Mouse (Mus musculus) hindbrain, embryonic 10.5 days (tissue): ENCODE data around the gene Chkb. TPM values are rescaled to one million over a fixed set of nuclear protein-coding genes. Genes with fewer than 3 reads are reported as not detected.

Source experiments
- DNase-seq: peaks from one replicate; pipeline ENCODE4 v3.0.0-alpha.2; 2017; ENCODE audit warnings: low spot score
- H3K27ac ChIP-seq: fragments of 300-500 bp; sonication (generic); 2 replicates; pipeline ENCODE4 v1.5.1; 2016; ENCODE audit warnings: mild to moderate bottlenecking, moderate library complexity
- H3K27me3 ChIP-seq: fragments of 300-500 bp; sonication (generic); 2 replicates; pipeline ENCODE4 v1.6.1; 2016; ENCODE audit warnings: mild to moderate bottlenecking; ENCODE audit not compliant: poor library complexity, insufficient read depth, severe bottlenecking
- H3K36me3 ChIP-seq: fragments of 300-500 bp; sonication (generic); 2 replicates; pipeline ENCODE4 v1.6.1; 2016; ENCODE audit warnings: mild to moderate bottlenecking, moderate library complexity
- H3K4me1 ChIP-seq: fragments of 300-500 bp; sonication (generic); replicated peaks from 2 replicates; pipeline ENCODE4 v1.6.1; 2016; ENCODE audit warnings: mild to moderate bottlenecking
- H3K4me3 ChIP-seq: fragments of 300-500 bp; sonication (generic); 2 replicates; pipeline ENCODE4 v1.5.1; 2016; ENCODE audit warnings: mild to moderate bottlenecking, moderate library complexity
- H3K9me3 ChIP-seq: fragments of 300-500 bp; sonication (generic); 2 replicates; pipeline ENCODE4 v1.6.1; 2016; ENCODE audit warnings: mild to moderate bottlenecking, moderate library complexity
- WGBS: fragments of 180-500 bp; shearing (Covaris S2); methylation state at CpG from one replicate; pipeline ENCODE4 v1.1.7; 2016; 5-methylcytosine and 5-hydroxymethylcytosine counted together
- polyA plus RNA-seq: library from polyadenylated mRNA; unstranded; fragments of >200 nt; fragmentation: Nextera tagmentation; extraction: Ambion mirVana; gene quantifications from 2 replicates; pipeline ENCODE4 v1.2.1, GENCODE M21; 2016

The Chkb gene
- polyA plus RNA-seq, 1 experiment from 2014 or later: 64.1 TPM

- H3K4me3 ChIP-seq: no peak overlapping the region
- no peak for DNase-seq
- no peaks in the 10 kb centered on the region for H3K27me3 ChIP-seq
- H3K4me1 ChIP-seq: peaks cover 15% of the 10 kb centered on the region
- H3K36me3 ChIP-seq: peaks cover 79% of the 10 kb centered on the region
- 94% methylated on average over 9 of the region's 9 CpGs for WGBS
- no peaks in the 10 kb centered on the region for H3K9me3 ChIP-seq
- H3K27ac ChIP-seq: no peak overlapping the region
Observed at GRCm38 (mm10) chr15:89421938-89422337, 7.8 kb downstream of the Chkb start.

- Histone ChIP-seq H3K4me3 (no peak overlapping the region), H3K27ac (no peak overlapping the region), H3K4me1 (no peaks in the 10 kb centered on the region), H3K9me3 (peaks cover 3% of the 10 kb centered on the region; the same call in 1 of the 2 replicates), H3K36me3 (peaks cover 41% of the 10 kb centered on the region), H3K27me3 (no peaks in the 10 kb centered on the region)
- DNase-seq: no peak
- 90% methylated on average over 8 of the region's 8 CpGs for WGBS
Observed at GRCm38 (mm10) chr15:89415282-89415681, 14.4 kb downstream of the Chkb start.

- no peak for DNase-seq
- no peaks in the 10 kb centered on the region for H3K4me1 ChIP-seq
- 89% methylated on average over 24 of the region's 24 CpGs for WGBS
- H3K9me3 ChIP-seq: peaks cover 16% of the 10 kb centered on the region
- H3K27ac ChIP-seq: no peak within 1 kb of the TSS
- no peaks in the 10 kb centered on the region for H3K36me3 ChIP-seq
- H3K27me3 ChIP-seq: no peaks in the 10 kb centered on the region
- no peak within 1 kb of the TSS for H3K4me3 ChIP-seq
Observed at GRCm38 (mm10) chr15:89410118-89410517, 19.6 kb downstream of the Chkb start, which contains the start of gene Syce3. TSS of gene Syce3 (minus strand) at chr15:89410503.

GRCm38 (mm10) chr15:89406691-89407090 lies 23.0 kb downstream of the Chkb start:
- Histone ChIP-seq H3K27me3 (no peaks in the 10 kb centered on the region), H3K27ac (no peak overlapping the region), H3K9me3 (peaks cover 16% of the 10 kb centered on the region), H3K4me3 (no peak overlapping the region), H3K36me3 (no peaks in the 10 kb centered on the region), H3K4me1 (no peaks in the 10 kb centered on the region)
- DNase-seq: no peak

- no peaks in the 10 kb centered on the region for H3K27me3 ChIP-seq
- no peaks in the 10 kb centered on the region for H3K4me1 ChIP-seq
- H3K4me3 ChIP-seq: no peak overlapping the region
- H3K27ac ChIP-seq: no peak overlapping the region
- no peak for DNase-seq
- 86% methylated on average over 10 of the region's 10 CpGs for WGBS
- H3K36me3 ChIP-seq: no peaks in the 10 kb centered on the region
- H3K9me3 ChIP-seq: peaks cover 11% of the 10 kb centered on the region
Observed at GRCm38 (mm10) chr15:89404831-89405623, 24.7 kb downstream of the Chkb start.

- no peak overlapping the region for H3K4me3 ChIP-seq
- H3K36me3 ChIP-seq: no peaks in the 10 kb centered on the region
- no peak overlapping the region for H3K27ac ChIP-seq
- WGBS: 89% methylated on average over 1 of the region's 1 CpGs
- H3K4me1 ChIP-seq: no peaks in the 10 kb centered on the region
- peaks cover 4% of the 10 kb centered on the region; the same call in 1 of the 2 replicates for H3K9me3 ChIP-seq
- H3K27me3 ChIP-seq: no peaks in the 10 kb centered on the region
- DNase-seq: no peak
Observed at GRCm38 (mm10) chr15:89402471-89402870, 27.2 kb downstream of the Chkb start.

- Histone ChIP-seq H3K27ac (no peak overlapping the region), H3K27me3 (no peaks in the 10 kb centered on the region), H3K36me3 (no peaks in the 10 kb centered on the region), H3K9me3 (no peaks in the 10 kb centered on the region), H3K4me3 (no peak overlapping the region), H3K4me1 (no peaks in the 10 kb centered on the region)
- no peak for DNase-seq
- WGBS: 65% methylated on average over 1 of the region's 1 CpGs
Observed at GRCm38 (mm10) chr15:89399716-89400115, 30.0 kb downstream of the Chkb start.

GRCm38 (mm10) chr15:89398146-89398545 lies 31.6 kb downstream of the Chkb start:
- DNase-seq: no peak
- Histone ChIP-seq H3K4me1 (no peaks in the 10 kb centered on the region), H3K27me3 (no peaks in the 10 kb centered on the region), H3K36me3 (no peaks in the 10 kb centered on the region), H3K27ac (no peak overlapping the region), H3K9me3 (no peaks in the 10 kb centered on the region), H3K4me3 (no peak overlapping the region)
- WGBS: 86% methylated on average over 2 of the region's 2 CpGs

- Histone ChIP-seq H3K4me3 (no peak overlapping the region), H3K9me3 (no peaks in the 10 kb centered on the region), H3K27ac (no peak overlapping the region), H3K27me3 (no peaks in the 10 kb centered on the region), H3K36me3 (no peaks in the 10 kb centered on the region), H3K4me1 (no peaks in the 10 kb centered on the region)
- WGBS: 90% methylated on average over 4 of the region's 4 CpGs
- DNase-seq: no peak
Observed at GRCm38 (mm10) chr15:89396883-89397282, 32.8 kb downstream of the Chkb start.

GRCm38 (mm10) chr15:89390081-89390480 lies 39.6 kb downstream of the Chkb start:
- Histone ChIP-seq H3K27me3 (peaks cover 11% of the 10 kb centered on the region), H3K4me1 (peaks cover 3% of the 10 kb centered on the region; the same call in 1 of the 2 replicates), H3K36me3 (no peaks in the 10 kb centered on the region), H3K9me3 (no peaks in the 10 kb centered on the region), H3K27ac (no peak overlapping the region), H3K4me3 (no peak overlapping the region)
- WGBS: 94% methylated on average over 10 of the region's 10 CpGs
- DNase-seq: no peak

- Histone ChIP-seq H3K9me3 (no peaks in the 10 kb centered on the region), H3K36me3 (no peaks in the 10 kb centered on the region), H3K4me1 (peaks cover 7% of the 10 kb centered on the region; the same call in 1 of the 2 replicates), H3K27me3 (peaks cover 27% of the 10 kb centered on the region), H3K27ac (no peak overlapping the region), H3K4me3 (no peak overlapping the region)
- 46% methylated on average over 12 of the region's 12 CpGs for WGBS
- no peak for DNase-seq
Observed at GRCm38 (mm10) chr15:89387127-89387526, 42.6 kb downstream of the Chkb start.

- WGBS: 86% methylated on average over 7 of the region's 7 CpGs
- no peaks in the 10 kb centered on the region for H3K36me3 ChIP-seq
- no peak for DNase-seq
Observed at GRCm38 (mm10) chr15:89384617-89385016, 45.1 kb downstream of the Chkb start, which contains the start of gene Klhdc7b. TSS of gene Klhdc7b (plus strand) at chr15:89384917.

GRCm38 (mm10) chr15:89379429-89379828 lies 50.3 kb downstream of the Chkb start:
- H3K27me3 ChIP-seq: peaks cover 78% of the 10 kb centered on the region
- H3K27ac ChIP-seq: peak overlapping the region; percentile 73; the same call in 1 of the 2 replicates
- DNase-seq: no peak
- H3K4me1 ChIP-seq: peaks cover 31% of the 10 kb centered on the region
- WGBS: 10% methylated on average over 10 of the region's 10 CpGs
- no peaks in the 10 kb centered on the region for H3K9me3 ChIP-seq
- peak overlapping the region; percentile 55 for H3K4me3 ChIP-seq
- no peaks in the 10 kb centered on the region for H3K36me3 ChIP-seq

More at GRCm38 (mm10) chr15:89384617-89385016, 45.1 kb downstream of the Chkb start, which contains the start of gene Klhdc7b:
- H3K4me1 ChIP-seq: peaks cover 7% of the 10 kb centered on the region; the same call in 1 of the 2 replicates
- no peak within 1 kb of the TSS for H3K4me3 ChIP-seq
- no peaks in the 10 kb centered on the region for H3K9me3 ChIP-seq
- H3K27ac ChIP-seq: no peak within 1 kb of the TSS
- H3K27me3 ChIP-seq: peaks cover 51% of the 10 kb centered on the region
